Mouse (Mus musculus) neural tube, embryonic 12.5 days (tissue): Measurements from ENCODE around the gene Tmem108. TPM values are rescaled to one million over a fixed set of nuclear protein-coding genes. Genes with fewer than 3 reads are reported as not detected.

Experiments
- ATAC-seq: fragments of 200-750 bp; cut with Nextera tagmentation; 2 replicates; pipeline ENCODE4 v1.8.0; 2017; ENCODE audit warnings: low read depth, mild to moderate bottlenecking, moderate TSS enrichment, moderate library complexity; ENCODE audit not compliant: low FRiP score
- H3K27ac ChIP-seq: fragments of 300-500 bp; sonication (generic); 2 replicates; pipeline ENCODE4 v1.5.1; 2016
- H3K27me3 ChIP-seq: fragments of 300-500 bp; sonication (generic); replicated peaks from 2 replicates; pipeline ENCODE4 v1.6.1; 2016; ENCODE audit warnings: mild to moderate bottlenecking
- H3K36me3 ChIP-seq: fragments of 300-500 bp; sonication (generic); 2 replicates; pipeline ENCODE4 v1.6.1; 2016; ENCODE audit warnings: mild to moderate bottlenecking
- H3K4me1 ChIP-seq: fragments of 300-500 bp; sonication (generic); 2 replicates; pipeline ENCODE4 v1.6.1; 2016
- H3K4me2 ChIP-seq: fragments of 300-500 bp; sonication (generic); replicated peaks from 2 replicates; pipeline ENCODE4 v1.6.1; 2016; ENCODE audit warnings: mild to moderate bottlenecking
- H3K4me3 ChIP-seq: fragments of 300-500 bp; sonication (generic); 2 replicates; pipeline ENCODE4 v1.5.1; 2016
- H3K9ac ChIP-seq: fragments of 300-500 bp; sonication (generic); 2 replicates; pipeline ENCODE4 v1.6.1; 2016; ENCODE audit warnings: mild to moderate bottlenecking
- H3K9me3 ChIP-seq: fragments of 300-500 bp; sonication (generic); 2 replicates; pipeline ENCODE4 v1.6.1; 2016; ENCODE audit warnings: mild to moderate bottlenecking
- WGBS: fragments of 180-500 bp; shearing (Covaris S2); methylation state at CpG from one replicate; pipeline ENCODE4 v1.1.7; 2016; 5-methylcytosine and 5-hydroxymethylcytosine counted together
- polyA plus RNA-seq: library from polyadenylated mRNA; unstranded; fragments of >200 nt; fragmentation: Nextera tagmentation; extraction: Ambion mirVana; gene quantifications from 2 replicates; pipeline ENCODE4 v1.2.1, GENCODE M21; 2016

Tmem108 gene
- polyA plus RNA-seq, 1 experiment from 2014 or later: 25.8 TPM

- no peak for ATAC-seq
- 64% methylated on average over 3 of the region's 3 CpGs for WGBS
- no peaks in the 10 kb centered on the region for H3K9me3 ChIP-seq
- no peaks in the 10 kb centered on the region for H3K36me3 ChIP-seq
- no peak overlapping the region for H3K4me3 ChIP-seq
- H3K9ac ChIP-seq: no peak overlapping the region
- peaks cover 25% of the 10 kb centered on the region for H3K4me1 ChIP-seq
- peaks cover 4% of the 10 kb centered on the region; the same call in 1 of the 2 replicates for H3K27me3 ChIP-seq
- no peak overlapping the region for H3K27ac ChIP-seq
- no peak overlapping the region for H3K4me2 ChIP-seq
These were observed 212.5 kb downstream of the Tmem108 start for GRCm38 (mm10) chr9:103549178-103549577.

GRCm38 (mm10) chr9:103548606-103549005, 213.0 kb downstream of the Tmem108 start:
- no peak overlapping the region for H3K27ac ChIP-seq
- no peaks in the 10 kb centered on the region for H3K9me3 ChIP-seq
- ATAC-seq: no peak
- H3K27me3 ChIP-seq: peaks cover 4% of the 10 kb centered on the region; the same call in 1 of the 2 replicates
- H3K4me3 ChIP-seq: no peak overlapping the region
- H3K36me3 ChIP-seq: no peaks in the 10 kb centered on the region
- no peak overlapping the region for H3K9ac ChIP-seq
- H3K4me2 ChIP-seq: no peak overlapping the region
- 89% methylated on average over 3 of the region's 3 CpGs for WGBS
- H3K4me1 ChIP-seq: peaks cover 25% of the 10 kb centered on the region

GRCm38 (mm10) chr9:103546695-103547645, 214.7 kb downstream of the Tmem108 start:
- no peak for ATAC-seq
- Histone ChIP-seq H3K27ac (no peak overlapping the region), H3K4me3 (no peak overlapping the region), H3K4me1 (peaks cover 23% of the 10 kb centered on the region), H3K36me3 (no peaks in the 10 kb centered on the region), H3K9me3 (no peaks in the 10 kb centered on the region), H3K4me2 (0 out of 2 replicates have a peak overlapping the region, but pooled peaks have one; percentile 0), H3K9ac (no peak overlapping the region), H3K27me3 (no peaks in the 10 kb centered on the region)
- WGBS: 50% methylated on average over 22 of the region's 22 CpGs

- Histone ChIP-seq H3K9me3 (no peaks in the 10 kb centered on the region), H3K4me1 (peaks cover 12% of the 10 kb centered on the region), H3K9ac (no peak overlapping the region), H3K27me3 (no peaks in the 10 kb centered on the region), H3K4me2 (no peak overlapping the region), H3K27ac (no peak overlapping the region), H3K36me3 (no peaks in the 10 kb centered on the region), H3K4me3 (no peak overlapping the region)
- no peak for ATAC-seq
- WGBS: 74% methylated on average over 4 of the region's 4 CpGs
These were observed 215.9 kb downstream of the Tmem108 start for GRCm38 (mm10) chr9:103545729-103546128.

GRCm38 (mm10) chr9:103545271-103545670, 216.4 kb downstream of the Tmem108 start:
- ATAC-seq: no peak
- 52% methylated on average over 4 of the region's 4 CpGs for WGBS
- Histone ChIP-seq H3K27me3 (no peaks in the 10 kb centered on the region), H3K36me3 (no peaks in the 10 kb centered on the region), H3K27ac (no peak overlapping the region), H3K9me3 (no peaks in the 10 kb centered on the region), H3K9ac (no peak overlapping the region), H3K4me3 (no peak overlapping the region), H3K4me1 (peaks cover 9% of the 10 kb centered on the region), H3K4me2 (no peak overlapping the region)

GRCm38 (mm10) chr9:103544599-103544998, 217.0 kb downstream of the Tmem108 start:
- no peaks in the 10 kb centered on the region for H3K9me3 ChIP-seq
- H3K27me3 ChIP-seq: no peaks in the 10 kb centered on the region
- no peak overlapping the region for H3K27ac ChIP-seq
- no peak overlapping the region for H3K4me2 ChIP-seq
- 61% methylated on average over 1 of the region's 1 CpGs for WGBS
- H3K36me3 ChIP-seq: no peaks in the 10 kb centered on the region
- H3K9ac ChIP-seq: no peak overlapping the region
- no peak overlapping the region for H3K4me3 ChIP-seq
- H3K4me1 ChIP-seq: peaks cover 9% of the 10 kb centered on the region
- ATAC-seq: no peak

- Histone ChIP-seq H3K36me3 (no peaks in the 10 kb centered on the region), H3K27me3 (no peaks in the 10 kb centered on the region), H3K4me2 (no peak overlapping the region), H3K27ac (no peak overlapping the region), H3K9me3 (no peaks in the 10 kb centered on the region), H3K9ac (no peak overlapping the region), H3K4me3 (no peak overlapping the region), H3K4me1 (peaks cover 14% of the 10 kb centered on the region)
- no peak for ATAC-seq
- 86% methylated on average over 8 of the region's 8 CpGs for WGBS
These were observed 221.1 kb downstream of the Tmem108 start for GRCm38 (mm10) chr9:103540518-103540917.

GRCm38 (mm10) chr9:103538047-103538816, 223.4 kb downstream of the Tmem108 start:
- Histone ChIP-seq H3K27me3 (no peaks in the 10 kb centered on the region), H3K4me1 (peaks cover 23% of the 10 kb centered on the region), H3K27ac (no peak overlapping the region), H3K36me3 (no peaks in the 10 kb centered on the region), H3K4me2 (0 out of 2 replicates have a peak overlapping the region, but pooled peaks have one; percentile 12), H3K9ac (0 out of 2 replicates have a peak overlapping the region, but pooled peaks have one; percentile 9), H3K9me3 (no peaks in the 10 kb centered on the region), H3K4me3 (no peak overlapping the region)
- 32% methylated on average over 8 of the region's 8 CpGs for WGBS
- peak; percentile 85 for ATAC-seq

GRCm38 (mm10) chr9:103536059-103536634, 225.5 kb downstream of the Tmem108 start:
- no peak overlapping the region for H3K4me3 ChIP-seq
- H3K9ac ChIP-seq: no peak overlapping the region
- no peaks in the 10 kb centered on the region for H3K9me3 ChIP-seq
- no peaks in the 10 kb centered on the region for H3K36me3 ChIP-seq
- peaks cover 23% of the 10 kb centered on the region for H3K4me1 ChIP-seq
- 83% methylated on average over 6 of the region's 6 CpGs for WGBS
- ATAC-seq: no peak
- no peak overlapping the region for H3K4me2 ChIP-seq
- H3K27ac ChIP-seq: no peak overlapping the region
- H3K27me3 ChIP-seq: no peaks in the 10 kb centered on the region

- Histone ChIP-seq H3K9ac (no peak overlapping the region), H3K4me2 (peak overlapping the region; percentile 16), H3K27ac (no peak overlapping the region; the same call in 1 of the 2 replicates), H3K4me3 (no peak overlapping the region), H3K9me3 (no peaks in the 10 kb centered on the region), H3K4me1 (peaks cover 29% of the 10 kb centered on the region), H3K36me3 (no peaks in the 10 kb centered on the region), H3K27me3 (no peaks in the 10 kb centered on the region)
- 14% methylated on average over 10 of the region's 10 CpGs for WGBS
- ATAC-seq: peak; percentile 66
These were observed 236.5 kb downstream of the Tmem108 start for GRCm38 (mm10) chr9:103525041-103525537.

- Histone ChIP-seq H3K9ac (no peak overlapping the region), H3K4me2 (no peak overlapping the region; the same call in 1 of the 2 replicates), H3K4me1 (peaks cover 29% of the 10 kb centered on the region), H3K9me3 (no peaks in the 10 kb centered on the region), H3K4me3 (no peak overlapping the region), H3K36me3 (no peaks in the 10 kb centered on the region), H3K27me3 (no peaks in the 10 kb centered on the region), H3K27ac (no peak overlapping the region)
- peak; percentile 86 for ATAC-seq
- WGBS: 14% methylated on average over 5 of the region's 5 CpGs
These were observed 237.0 kb downstream of the Tmem108 start for GRCm38 (mm10) chr9:103524600-103524999.
